Mouse (Mus musculus): Measurements from ENCODE around the gene Mllt6.
"Not testable (repeated sequence)": the region's sequence is repeated elsewhere in the genome, so short reads cannot be mapped to it uniquely, and the experiment has no call there.

The Mllt6 gene

DNA sequence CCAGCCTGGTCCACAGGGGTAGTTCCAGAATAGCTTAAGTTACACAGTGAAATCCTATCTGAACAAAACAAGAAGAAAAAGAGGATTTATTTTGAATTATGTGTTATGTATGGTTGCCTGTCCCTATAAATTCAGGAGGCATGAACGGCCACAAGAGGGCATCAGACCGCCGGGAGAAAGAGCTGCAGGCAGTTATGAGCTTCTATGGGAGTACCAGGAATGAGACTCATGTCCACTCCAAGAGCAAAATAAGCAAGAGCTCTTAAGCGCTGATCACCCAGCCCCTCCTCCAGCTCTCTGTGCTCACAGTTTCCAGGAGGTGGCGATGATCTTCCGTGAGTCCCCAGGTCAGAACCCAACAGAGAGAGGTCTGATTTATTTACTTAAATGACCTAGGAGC lies 18.4 kb upstream of the Mllt6 start:
- peak; percentile 48 to 78 for DNase-seq (ENCODE audit: low spot score in 2 of 2)

- DNase-seq (ENCODE audit: low spot score in 2 of 2) = not testable (repeated sequence)
These were observed 14.7 kb upstream of the Mllt6 start for GRCm38 (mm10) chr11:97648541-97648940.

GRCm38 (mm10) chr11:97650341-97650740 lies 12.9 kb upstream of the Mllt6 start:
- no peak for DNase-seq (ENCODE audit: low spot score in 2 of 2)

DNA sequence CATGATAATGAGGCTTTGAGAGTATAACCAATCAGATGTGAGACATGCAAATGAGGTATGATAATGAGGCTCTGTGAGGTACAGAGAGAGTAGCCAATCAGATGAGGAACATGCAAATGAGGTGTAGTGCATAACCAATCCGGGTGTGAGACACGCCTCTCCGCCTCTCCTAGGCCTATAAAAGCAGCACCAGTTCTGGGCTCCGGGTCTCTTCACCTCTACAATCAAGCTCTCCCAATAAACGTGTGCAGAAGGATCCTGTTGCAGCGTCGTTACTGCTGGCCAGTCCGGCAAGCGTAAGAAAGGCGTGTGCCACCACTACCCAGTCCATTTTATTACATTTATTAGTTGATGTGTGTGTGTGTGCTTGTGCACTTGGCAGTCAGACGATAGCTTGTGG lies 9.8 kb upstream of the Mllt6 start:
- not testable (repeated sequence) for DNase-seq (ENCODE audit: low spot score in 2 of 2)

DNA sequence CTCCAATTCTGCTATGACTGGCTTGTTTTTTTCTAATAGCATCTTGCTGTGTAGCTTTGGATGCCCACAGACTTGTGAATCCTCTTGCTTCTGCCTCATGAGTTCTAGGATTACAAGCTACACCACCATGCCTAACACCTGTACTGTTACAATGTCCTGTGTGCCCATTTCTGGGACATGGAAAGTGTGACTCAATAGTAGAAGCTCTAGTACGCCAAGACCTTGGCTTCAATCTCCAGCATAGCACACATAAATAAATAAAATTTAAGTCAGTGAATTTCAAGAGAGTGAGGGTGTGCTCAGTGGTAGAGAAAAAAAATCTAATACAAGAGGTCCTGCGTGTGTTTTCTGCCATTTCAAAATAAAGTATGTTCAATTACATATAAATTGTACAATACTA lies 9.0 kb upstream of the Mllt6 start:
- no peak for DNase-seq (ENCODE audit: low spot score in 2 of 2)

- DNase-seq (ENCODE audit: low spot score in 2 of 2) = no peak
These were observed 6.8 kb upstream of the Mllt6 start for GRCm38 (mm10) chr11:97656269-97656971.

DNA sequence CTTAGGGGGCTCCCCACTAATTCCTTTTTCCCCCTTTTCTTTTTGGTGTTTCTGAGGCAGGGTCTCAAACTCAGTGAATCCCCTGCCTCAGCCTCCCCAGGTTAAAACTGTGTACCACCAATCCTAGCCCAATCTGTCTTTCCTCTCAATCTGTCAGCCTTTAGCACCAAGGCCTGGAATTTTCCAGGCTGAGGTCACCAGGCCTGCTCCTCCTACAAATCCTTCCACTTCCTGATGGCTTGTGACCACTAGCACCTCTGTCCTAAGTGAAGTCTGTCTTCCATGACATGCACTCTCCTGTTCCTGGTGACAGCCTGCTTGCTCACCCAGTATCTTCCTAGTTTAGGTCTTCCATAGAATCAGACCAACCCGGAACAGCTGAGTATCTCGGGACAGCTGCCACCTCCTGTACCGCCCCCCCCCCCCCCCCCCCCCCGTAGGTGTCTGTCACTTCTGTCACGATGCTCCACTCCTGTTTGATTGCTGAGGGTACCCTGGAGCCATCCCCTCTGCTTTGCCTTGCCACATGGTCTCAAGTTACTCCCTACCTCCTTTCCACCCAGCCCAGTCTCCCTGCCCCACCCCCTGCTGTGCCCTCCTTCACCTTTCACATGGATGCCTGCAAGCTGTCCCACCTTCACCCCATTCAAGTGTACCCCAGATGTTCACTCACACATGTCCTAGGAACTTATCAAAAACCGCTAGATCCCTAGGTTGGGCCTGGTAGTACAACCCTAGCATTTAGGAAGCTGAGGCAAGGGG lies 5.8 kb upstream of the Mllt6 start:
- no peak for DNase-seq (ENCODE audit: low spot score in 2 of 2)

GRCm38 (mm10) chr11:97657967-97658366 lies 5.2 kb upstream of the Mllt6 start:
- DNase-seq (ENCODE audit: low spot score in 2 of 2) = not testable (repeated sequence)

DNA sequence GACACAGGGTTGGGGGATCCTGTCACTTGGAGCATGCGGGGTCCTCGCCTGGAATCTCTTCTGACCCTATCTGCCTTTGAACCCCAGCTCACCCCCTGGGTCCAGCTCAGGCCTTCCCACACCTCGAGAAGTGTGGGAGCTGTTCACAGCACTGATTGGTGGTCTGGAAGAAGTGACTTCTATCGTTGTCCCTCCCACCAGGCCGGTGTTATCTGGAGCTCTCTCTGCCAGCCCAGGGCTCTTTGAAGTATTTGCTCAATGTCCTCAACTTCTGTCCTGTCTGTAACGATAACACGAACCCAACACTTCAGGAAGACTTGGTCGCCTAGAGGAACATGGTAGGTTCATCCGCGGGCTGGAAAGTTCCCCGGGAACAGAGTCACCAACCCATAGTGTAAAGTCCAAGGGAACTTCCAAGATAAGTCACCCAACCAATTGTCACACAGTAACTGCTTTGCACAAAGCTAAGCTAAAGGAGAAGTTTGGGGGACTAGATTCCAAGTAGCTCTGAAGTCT lies 4.4 kb upstream of the Mllt6 start:
- DNase-seq (ENCODE audit: low spot score in 2 of 2) = peak in 1 of 2 experiments; percentile 59

- peak; percentile 51 to 72 for DNase-seq (ENCODE audit: low spot score in 2 of 2)
These were observed 3.8 kb upstream of the Mllt6 start for GRCm38 (mm10) chr11:97659267-97659989.

GRCm38 (mm10) chr11:97659990-97660714 lies 3.1 kb upstream of the Mllt6 start:
- DNase-seq (ENCODE audit: low spot score in 2 of 2) = peak; percentile 65 to 81

DNA sequence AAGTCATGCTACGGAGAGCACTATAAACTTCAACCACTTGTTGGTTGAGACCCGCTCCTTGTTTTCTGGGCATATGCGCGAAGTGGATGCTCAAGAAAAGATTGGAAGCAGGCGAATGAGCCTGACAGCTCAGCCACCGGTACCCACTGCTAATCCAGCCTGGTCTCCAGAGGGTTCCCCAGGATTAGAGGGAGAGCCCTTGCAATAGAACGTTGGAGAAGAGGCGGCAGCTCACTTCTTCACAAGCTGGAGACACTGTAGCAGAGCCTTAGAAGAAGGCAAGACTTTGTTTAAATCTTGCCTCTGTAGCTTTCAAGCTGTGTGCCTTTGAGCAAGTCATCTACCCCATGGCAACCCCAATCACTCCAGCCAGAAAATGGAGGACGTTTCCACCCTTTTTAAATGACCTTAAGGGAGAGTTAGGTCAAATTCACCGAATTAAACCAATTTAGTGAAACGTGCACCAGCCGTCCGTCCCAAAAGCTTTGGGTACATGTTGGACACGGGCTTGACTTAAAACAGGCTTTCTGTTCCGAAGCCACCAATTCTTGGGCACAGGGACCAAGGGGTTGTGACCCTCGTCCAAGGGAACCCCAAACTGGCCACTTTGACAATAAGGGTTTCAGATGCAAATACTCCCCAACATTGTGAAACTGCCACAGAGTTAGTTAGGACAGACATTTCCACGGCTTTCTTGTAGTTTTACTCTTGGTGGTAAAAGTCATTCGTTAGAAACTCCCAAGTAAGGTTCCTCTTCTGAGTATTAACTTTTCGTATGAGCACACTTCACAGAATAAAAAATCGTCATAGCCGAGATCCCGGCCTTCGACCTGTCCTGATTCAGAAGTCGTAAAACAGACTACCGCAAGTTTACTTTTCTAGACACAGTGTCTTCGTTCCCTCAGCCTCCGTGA lies 2.2 kb upstream of the Mllt6 start:
- peak in 1 of 2 experiments; percentile 58 for DNase-seq (ENCODE audit: low spot score in 2 of 2)

DNA sequence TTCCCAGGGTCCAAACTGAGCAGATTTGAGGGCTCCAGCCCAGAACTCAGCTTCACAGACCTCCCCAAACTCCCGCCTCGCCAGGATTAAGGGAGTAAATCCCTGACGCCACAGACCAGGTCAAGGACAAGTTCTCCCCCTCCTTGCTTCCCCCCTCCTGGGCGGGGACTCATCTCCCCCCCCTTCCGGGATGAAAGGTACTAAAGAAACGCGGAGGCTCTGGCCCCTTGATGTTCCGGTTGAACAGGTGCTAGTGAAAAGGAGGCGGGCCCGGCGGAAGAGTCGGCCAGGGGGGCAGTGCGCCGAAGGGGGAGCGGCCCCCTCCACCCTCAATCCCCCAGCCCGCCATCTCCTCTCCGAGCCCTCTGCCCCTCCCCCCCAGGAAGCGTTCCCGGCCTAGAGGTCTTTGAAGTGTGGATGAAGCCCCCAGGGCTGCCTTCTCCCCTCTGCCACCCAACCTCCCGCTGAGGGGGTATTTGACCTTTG lies 1.5 kb upstream of the Mllt6 start:
- peak in 1 of 2 experiments; percentile 73 for DNase-seq (ENCODE audit: low spot score in 2 of 2)

DNA sequence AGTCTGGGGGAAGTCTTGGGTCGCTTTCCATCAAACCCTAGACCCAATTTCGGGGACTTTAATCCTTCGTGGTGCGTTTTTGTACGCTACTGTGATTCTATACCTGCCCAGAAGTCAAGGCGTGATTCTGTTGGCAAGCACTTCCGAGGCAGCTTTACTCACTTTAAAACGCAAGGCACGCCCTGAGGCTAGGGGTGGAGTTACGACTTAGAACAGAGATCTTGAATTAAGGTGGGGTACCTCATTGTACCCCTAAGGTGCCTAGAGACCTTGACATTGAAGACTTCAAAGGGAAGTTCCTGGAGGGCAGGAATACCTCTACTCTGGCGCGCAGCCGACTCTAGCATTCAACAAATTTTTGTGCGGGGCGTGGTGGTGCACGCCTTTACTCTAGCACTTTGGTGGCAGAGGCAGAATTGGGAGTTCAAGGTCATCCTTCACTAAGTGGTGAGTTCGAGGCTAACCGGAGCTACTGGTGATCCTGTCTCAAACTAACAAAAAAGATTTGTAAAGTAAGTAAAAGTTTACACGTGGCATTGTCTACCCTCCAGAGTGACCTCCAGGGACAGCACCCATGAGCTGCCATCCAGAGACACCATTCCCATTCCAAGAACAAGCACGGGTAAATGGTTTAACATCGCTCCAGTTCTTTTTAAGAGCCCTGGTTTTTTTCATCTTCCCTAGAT lies 864 bp upstream of the Mllt6 start:
- peak in 1 of 2 experiments; percentile 65 for DNase-seq (ENCODE audit: low spot score in 2 of 2)

GRCm38 (mm10) chr11:97663528-97664338 lies 519 bp downstream of the Mllt6 start:
- DNase-seq (ENCODE audit: low spot score in 2 of 2) = peak in 1 of 2 experiments; percentile 65

DNA sequence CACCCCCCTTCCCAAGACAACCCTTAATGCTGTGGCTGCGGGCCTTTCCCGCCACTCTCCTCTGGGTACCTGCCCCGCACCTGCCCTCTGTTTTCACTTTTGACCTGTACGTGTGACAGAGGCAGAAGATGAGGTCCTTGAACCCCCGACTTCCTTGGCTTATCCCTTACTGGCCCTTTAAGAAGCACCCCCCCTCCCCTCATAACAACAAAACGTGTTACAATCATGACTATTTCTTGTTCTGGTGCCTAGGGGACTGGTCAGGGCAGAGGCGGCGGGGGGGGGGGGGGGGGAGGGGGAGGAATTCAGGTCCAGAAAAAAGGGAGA lies 1.1 kb downstream of the Mllt6 start:
- no peak for DNase-seq (ENCODE audit: low spot score in 2 of 2)

GRCm38 (mm10) chr11:97664771-97665240 lies 1.6 kb downstream of the Mllt6 start:
- DNase-seq (ENCODE audit: low spot score in 2 of 2) = no peak

DNA sequence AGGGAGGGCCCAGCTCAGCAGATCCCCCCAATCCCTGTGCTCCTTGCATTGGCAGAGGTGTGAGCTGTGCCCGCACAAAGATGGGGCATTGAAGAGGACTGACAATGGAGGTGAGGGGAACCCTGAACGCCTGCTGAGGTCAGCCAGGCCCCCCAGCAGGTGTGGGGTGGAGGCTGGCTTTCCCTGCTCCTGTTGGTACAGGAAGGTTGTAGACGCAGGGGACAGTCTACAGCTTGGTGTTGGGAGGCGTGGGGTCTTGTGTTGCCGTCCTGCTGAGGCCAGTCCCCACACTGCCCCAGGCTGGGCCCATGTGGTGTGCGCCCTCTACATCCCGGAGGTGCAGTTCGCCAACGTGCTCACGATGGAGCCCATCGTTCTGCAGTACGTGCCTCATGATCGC lies 2.2 kb downstream of the Mllt6 start:
- no peak for DNase-seq (ENCODE audit: low spot score in 2 of 2)

- no peak for DNase-seq (ENCODE audit: low spot score in 2 of 2)
These were observed 3.0 kb downstream of the Mllt6 start for GRCm38 (mm10) chr11:97666221-97666620.

Data from spleen, postnatal 4 days (tissue).